Mouse (Mus musculus) cortical plate, adult 2 months (tissue): Measurements from ENCODE around the gene Gm5447. TPM values are rescaled to one million over a fixed set of nuclear protein-coding genes. Genes with fewer than 3 reads are reported as not detected.

ENCODE experiments used
- H3K27ac ChIP-seq: fragments of 200-500 bp; 2 replicates; pipeline ENCODE4 v1.5.1; 2012; ENCODE audit warnings: low read length, control low read depth, inconsistent platforms; ENCODE audit not compliant: insufficient read depth
- H3K4me1 ChIP-seq: fragments of 200-500 bp; 2 replicates; pipeline ENCODE4 v1.6.1; 2011; ENCODE audit warnings: low read length; ENCODE audit not compliant: control insufficient read depth, insufficient read depth
- H3K4me3 ChIP-seq: fragments of 200-500 bp; 2 replicates; pipeline ENCODE4 v1.5.1; 2011; ENCODE audit warnings: mild to moderate bottlenecking, low read length, control low read depth; ENCODE audit not compliant: insufficient read depth
- CTCF ChIP-seq: fragments of 200-500 bp; IDR thresholded peaks from 2 replicates; pipeline ENCODE4 v1.5.1; 2011; ENCODE audit warnings: mild to moderate bottlenecking, control low read depth, low read length; ENCODE audit not compliant: insufficient read depth; ENCODE audit errors: extremely low read depth
- POLR2A ChIP-seq: fragments of 200-500 bp; IDR thresholded peaks from 2 replicates; pipeline ENCODE4 v1.6.1; 2011; ENCODE audit warnings: mild to moderate bottlenecking, low read length, control low read depth; ENCODE audit not compliant: insufficient read depth; ENCODE audit errors: extremely low read depth
- polyA plus RNA-seq: library from polyadenylated mRNA; depleted of rRNA; stranded (reverse); fragments of >200 nt; gene quantifications from 2 replicates; pipeline ENCODE4 v1.2.3, GENCODE M21; 2012; rRNA removed

Gene Gm5447
- polyA plus RNA-seq, 1 experiment: not detected

- Histone ChIP-seq H3K27ac (no peak overlapping the region), H3K4me3 (no peak overlapping the region), H3K4me1 (no peaks in the 10 kb centered on the region)
- TF ChIP-seq CTCF (no peak), POLR2A (no peak)
Measured at GRCm38 (mm10) chr13:31004458-31004857, 30.5 kb downstream of the Gm5447 start.

GRCm38 (mm10) chr13:31004995-31005394 is 31.0 kb downstream of the Gm5447 start:
- no peaks in the 10 kb centered on the region for H3K4me1 ChIP-seq
- no peak overlapping the region for H3K27ac ChIP-seq
- no peak overlapping the region for H3K4me3 ChIP-seq
- TF ChIP-seq POLR2A: no peak
- TF ChIP-seq CTCF: no peak

- no peaks in the 10 kb centered on the region for H3K4me1 ChIP-seq
- TF ChIP-seq CTCF (no peak), POLR2A (no peak)
- no peak overlapping the region for H3K27ac ChIP-seq
- no peak overlapping the region for H3K4me3 ChIP-seq
Measured at GRCm38 (mm10) chr13:31017545-31017944, 43.5 kb downstream of the Gm5447 start.

GRCm38 (mm10) chr13:31021514-31021913 is 47.5 kb downstream of the Gm5447 start:
- no peak overlapping the region for H3K27ac ChIP-seq
- no peaks in the 10 kb centered on the region for H3K4me1 ChIP-seq
- H3K4me3 ChIP-seq: no peak overlapping the region
- TF ChIP-seq CTCF (no peak), POLR2A (no peak)

GRCm38 (mm10) chr13:31021927-31022326 is 47.9 kb downstream of the Gm5447 start:
- TF ChIP-seq POLR2A (no peak), CTCF (no peak)
- H3K4me1 ChIP-seq: no peaks in the 10 kb centered on the region
- no peak overlapping the region for H3K27ac ChIP-seq
- no peak overlapping the region for H3K4me3 ChIP-seq

- H3K4me1 ChIP-seq: no peaks in the 10 kb centered on the region
- H3K27ac ChIP-seq: no peak overlapping the region
- no peak overlapping the region for H3K4me3 ChIP-seq
- TF ChIP-seq CTCF: no peak
- TF ChIP-seq POLR2A: no peak
Measured at GRCm38 (mm10) chr13:31023664-31024063, 49.7 kb downstream of the Gm5447 start.

Other genes with a start within 250 kb of the Gm5447 start
- 0.25 and 0.30 TPM in 2 replicates for gene Irf4, start 225.0 kb upstream of the Gm5447 start, polyA plus RNA-seq
- 0.10 and 0.17 TPM in 2 replicates for gene Hus1b, start 26.4 kb upstream of the Gm5447 start, polyA plus RNA-seq
- gene Exoc2, start 111 bp upstream of the Gm5447 start, polyA plus RNA-seq: 25.2 and 26.6 TPM in 2 replicates